Mouse (Mus musculus): ENCODE results near the gene Prr15l.

Prr15l gene

GRCm38 (mm10) chr11:96928088-96928487 lies at the start of gene Prr15l:
Gene Prr15l (plus strand): TSS chr11:96928104.
- DNase-seq = no peak

GRCm38 (mm10) chr11:96878715-96879114 lies 49.2 kb upstream of the Prr15l start:
- no peak for DNase-seq

- no peak for DNase-seq
Observed at GRCm38 (mm10) chr11:96879359-96879758, 48.5 kb upstream of the Prr15l start.

- DNase-seq = no peak
Observed at GRCm38 (mm10) chr11:96880296-96880695, 47.6 kb upstream of the Prr15l start.

- DNase-seq = no peak
Observed at GRCm38 (mm10) chr11:96885901-96886340, 42.0 kb upstream of the Prr15l start.

- DNase-seq = no peak
Observed at GRCm38 (mm10) chr11:96886942-96887546, 40.9 kb upstream of the Prr15l start.

- DNase-seq = no peak
Observed at GRCm38 (mm10) chr11:96891784-96892527, 35.9 kb upstream of the Prr15l start.

- no peak for DNase-seq
Observed at GRCm38 (mm10) chr11:96893203-96893842, 34.6 kb upstream of the Prr15l start.

GRCm38 (mm10) chr11:96895886-96896285 lies 32.0 kb upstream of the Prr15l start:
- DNase-seq = no peak

- no peak for DNase-seq
Observed at GRCm38 (mm10) chr11:96899449-96900306, 28.2 kb upstream of the Prr15l start.

GRCm38 (mm10) chr11:96901332-96901731 lies 26.6 kb upstream of the Prr15l start:
- no peak for DNase-seq

- no peak for DNase-seq
Observed at GRCm38 (mm10) chr11:96902639-96903635, 25.0 kb upstream of the Prr15l start.

- no peak for DNase-seq
Observed at GRCm38 (mm10) chr11:96906431-96907161, 21.3 kb upstream of the Prr15l start.

GRCm38 (mm10) chr11:96908594-96908993 lies 19.3 kb upstream of the Prr15l start:
- DNase-seq = no peak

GRCm38 (mm10) chr11:96910003-96910402 lies 17.9 kb upstream of the Prr15l start:
- peak; percentile 66 to 71 for DNase-seq

- peak; percentile 47 to 74 for DNase-seq
Observed at GRCm38 (mm10) chr11:96912682-96913081, 15.2 kb upstream of the Prr15l start.

GRCm38 (mm10) chr11:96916044-96916884 lies 11.6 kb upstream of the Prr15l start, which contains the start of gene Cdk5rap3:
Gene Cdk5rap3 (minus strand): TSS chr11:96916496.
- DNase-seq = peak; percentile 100

GRCm38 (mm10) chr11:96916885-96917396 lies 11.0 kb upstream of the Prr15l start:
- DNase-seq = peak in 1 of 2 experiments; percentile 44

GRCm38 (mm10) chr11:96917415-96917814 lies 10.5 kb upstream of the Prr15l start:
- DNase-seq = no peak
